Comparison of ENCODE assay signal across 33 mouse cellular contexts in the genomic region with DNA sequence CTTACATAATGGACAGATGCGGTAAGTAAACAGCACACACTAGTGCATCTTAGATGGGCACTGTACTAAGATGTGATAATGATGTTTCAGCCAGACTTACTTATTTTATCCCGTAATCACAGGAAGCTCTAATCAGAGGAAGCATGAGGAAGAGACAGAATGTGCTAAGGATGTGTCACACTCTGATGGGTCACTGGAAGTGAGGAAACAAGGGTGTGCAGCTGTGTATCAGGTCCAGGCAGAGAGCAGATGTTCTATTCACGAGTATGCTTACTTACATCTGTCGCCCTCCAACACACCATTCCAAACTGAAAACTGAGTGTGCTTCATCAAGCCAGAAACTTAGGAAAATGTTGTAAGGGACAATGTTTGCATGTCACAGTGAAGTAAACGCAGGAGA. TPM values are rescaled to one million over a fixed set of nuclear protein-coding genes. Genes with fewer than 3 reads are reported as not detected.
A peak's percentile ranks its signal among the peaks of the same experiment; 100 is the strongest.
DNase-seq lines count a peak whose midpoint lies in the region; ATAC-seq lines count a peak whose summit lies in the region.
"Had no signal": no experiment of that assay in that cellular context is flagged by ENCODE, and none has a peak within 500 bp of the region (broad histone marks: within the 10 kb centered on the region; RNA-seq: fewer than 3 reads in every experiment).

No protein-coding gene starts in this region.

- H3K9ac ChIP-seq in kidney, embryonic 15.5 days, result no peak overlapping the region
- H3K9ac ChIP-seq: forebrain, embryonic 13.5 days; hindbrain, embryonic 12.5 days; hindbrain, embryonic 15.5 days had no signal

- peak; percentile 55; the same call in 1 of the 2 replicates for ATAC-seq in frontal cortex, adult (ENCODE audit: low TSS enrichment)
- 0 out of 2 replicates have a peak, but pooled peaks have one; percentile 17 for ATAC-seq in common myeloid progenitor, adult 5-6 weeks (replicated peaks; ENCODE audit: low read depth, poor library complexity, severe bottlenecking)
- ATAC-seq in megakaryocyte progenitor cell, adult 5-6 weeks (replicated peaks; ENCODE audit: poor library complexity), result peak; percentile 40; the same call in 1 of the 2 replicates
- ATAC-seq in kidney, embryonic 15.5 days (replicated peaks; ENCODE audit: low FRiP score), result no peak
- ATAC-seq: forebrain, embryonic 13.5 days; forebrain, embryonic 16.5 days had no signal

- WGBS in kidney, embryonic 15.5 days, result 80% methylated on average over 5 of the region's 5 CpGs

- peaks cover 20% of the 10 kb centered on the region for H3K36me3 ChIP-seq in kidney, embryonic 15.5 days
- H3K36me3 ChIP-seq: hindbrain, embryonic 15.5 days had no signal

- no peaks in the 10 kb centered on the region for H3K27me3 ChIP-seq in kidney, embryonic 15.5 days
- H3K27me3 ChIP-seq: forebrain, embryonic 13.5 days; hindbrain, embryonic 12.5 days; hindbrain, embryonic 15.5 days had no signal

- H3K27ac ChIP-seq in kidney, embryonic 15.5 days, result no peak overlapping the region
- H3K27ac ChIP-seq: forebrain, embryonic 10.5 days; forebrain, embryonic 13.5 days; heart, adult 2 months; hindbrain, embryonic 12.5 days; hindbrain, embryonic 15.5 days had no signal

- no peaks in the 10 kb centered on the region for H3K9me3 ChIP-seq in kidney, embryonic 15.5 days (replicated peaks)
- H3K9me3 ChIP-seq: hindbrain, embryonic 15.5 days had no signal

- no peak overlapping the region for H3K4me2 ChIP-seq in kidney, embryonic 15.5 days
- H3K4me2 ChIP-seq: forebrain, embryonic 13.5 days; heart, embryonic 11.5 days; hindbrain, embryonic 12.5 days; hindbrain, embryonic 15.5 days had no signal

- DNase-seq in frontal cortex, postnatal 10 days (ENCODE audit: low spot score in 2 of 2), result no peak
- peak; percentile 86 for DNase-seq in 416B (ENCODE audit: low read depth)
- no peak for DNase-seq in thymus, postnatal 10 days (ENCODE audit: low spot score in 2 of 2)
- DNase-seq in urinary bladder, adult 2 months (ENCODE audit: low spot score), result no peak
- DNase-seq: adrenal gland, adult 2 months; adrenal gland, postnatal 14 days; B cell, adult 2 months; cerebellum, adult 11-12 months; cerebellum, adult 8-10 months; cerebellum, postnatal 10 days; cerebellum, postnatal 36 days; gastrocnemius, postnatal 25 days; heart, adult 2 months had no signal

- H3K4me1 ChIP-seq in kidney, embryonic 15.5 days, result no peaks in the 10 kb centered on the region
- H3K4me1 ChIP-seq: forebrain, embryonic 10.5 days; forebrain, embryonic 13.5 days; hindbrain, embryonic 12.5 days; hindbrain, embryonic 15.5 days had no signal

- no peak overlapping the region for H3K4me3 ChIP-seq in kidney, embryonic 15.5 days (replicated peaks)
- H3K4me3 ChIP-seq: forebrain, embryonic 10.5 days; forebrain, embryonic 13.5 days; heart, adult 2 months; hindbrain, embryonic 12.5 days; hindbrain, embryonic 15.5 days had no signal

RNA-seq across cellular contexts. Expression of a gene that starts 46.2 kb away (rescaled TPM):
- total RNA-seq in common myeloid progenitor, adult 5-6 weeks (2017), result 9.0 and 9.8 TPM in 2 replicates
- total RNA-seq in megakaryocyte progenitor cell, adult 5-6 weeks (2015), result 45.2 and 47.9 TPM in 2 replicates
- 57.9 and 61.6 TPM in 2 replicates for total RNA-seq in megakaryocyte progenitor cell, adult 5-6 weeks (2017)
- polyA plus RNA-seq in kidney, embryonic 15.5 days (2015; fragmentation: Nextera tagmentation; extraction: Ambion mirVana), result 0.08 TPM in 1 of 2 replicates, not detected in the other
- 0.46 and 0.52 TPM in 2 replicates for polyA plus RNA-seq in urinary bladder, adult 2 months (2012; rRNA removed)
- total RNA-seq: gastrocnemius, adult 8-10 months; heart, adult 2 months; heart, postnatal 25 days; MEL had no signal
- polyA plus RNA-seq: embryonic facial prominence, embryonic 11.5 days; forebrain, embryonic 10.5 days; forebrain, embryonic 13.5 days; forebrain, embryonic 16.5 days; heart, embryonic 11.5 days; heart, postnatal 0 days; hindbrain, embryonic 12.5 days; hindbrain, embryonic 15.5 days had no signal

RNA-seq across cellular contexts. Expression of a gene that starts 57.9 kb away (rescaled TPM):
- not detected in 2 replicates for total RNA-seq in common myeloid progenitor, adult 5-6 weeks (2017)
- not detected in 2 replicates for total RNA-seq in megakaryocyte progenitor cell, adult 5-6 weeks (2015)
- total RNA-seq in megakaryocyte progenitor cell, adult 5-6 weeks (2017), result not detected in 2 replicates
- 0.30 and 0.35 TPM in 2 replicates for polyA plus RNA-seq in kidney, embryonic 15.5 days (2015; fragmentation: Nextera tagmentation; extraction: Ambion mirVana)
- not detected in 2 replicates for polyA plus RNA-seq in urinary bladder, adult 2 months (2012; rRNA removed)
- total RNA-seq: adrenal gland, adult 2 months; adrenal gland, postnatal 14 days; adrenal gland, postnatal 4 days; gastrocnemius, adult 8-10 months; gastrocnemius, postnatal 25 days; heart, adult 2 months; heart, postnatal 25 days; hematopoietic stem cell, adult 5-6 weeks; MEL had no signal
- polyA plus RNA-seq: adrenal gland, adult 2 months; brain, embryonic 14.5 days; embryonic facial prominence, embryonic 14.5 days; frontal cortex, adult 2 months; heart, postnatal 0 days had no signal
